Mouse (Mus musculus): ENCODE measurements at regions not wholly inside any gene's neighbourhood (a gene's known extent, or its start where the extent isn't known, plus 50 kb on each side); places are given as distances from the start of the nearest gene placed in this dataset.

- TF ChIP-seq CTCF (IDR thresholded peaks at IDR 0.05; ENCODE audit: borderline replicate concordance, insufficient read depth, low read depth, low read length) = no peak
- TF ChIP-seq POLR2A (IDR thresholded peaks at IDR 0.05; ENCODE audit: borderline replicate concordance, insufficient read depth, low read length) = no peak
Observed at GRCm38 (mm10) chr12:45933388-45933787, 858.9 kb upstream of the Stxbp6 start.

Data from cerebellum, adult 2 months (tissue).